Mouse (Mus musculus) left cerebral cortex, adult 9 months (tissue): Measurements from ENCODE around the gene P3h4.

Experiments used
- DNase-seq, 2 experiments: peaks; one replicate each; pipeline ENCODE4 v3.0.0; 2022; ENCODE audit warnings: low spot score in 2 of 2

Gene P3h4

DNA sequence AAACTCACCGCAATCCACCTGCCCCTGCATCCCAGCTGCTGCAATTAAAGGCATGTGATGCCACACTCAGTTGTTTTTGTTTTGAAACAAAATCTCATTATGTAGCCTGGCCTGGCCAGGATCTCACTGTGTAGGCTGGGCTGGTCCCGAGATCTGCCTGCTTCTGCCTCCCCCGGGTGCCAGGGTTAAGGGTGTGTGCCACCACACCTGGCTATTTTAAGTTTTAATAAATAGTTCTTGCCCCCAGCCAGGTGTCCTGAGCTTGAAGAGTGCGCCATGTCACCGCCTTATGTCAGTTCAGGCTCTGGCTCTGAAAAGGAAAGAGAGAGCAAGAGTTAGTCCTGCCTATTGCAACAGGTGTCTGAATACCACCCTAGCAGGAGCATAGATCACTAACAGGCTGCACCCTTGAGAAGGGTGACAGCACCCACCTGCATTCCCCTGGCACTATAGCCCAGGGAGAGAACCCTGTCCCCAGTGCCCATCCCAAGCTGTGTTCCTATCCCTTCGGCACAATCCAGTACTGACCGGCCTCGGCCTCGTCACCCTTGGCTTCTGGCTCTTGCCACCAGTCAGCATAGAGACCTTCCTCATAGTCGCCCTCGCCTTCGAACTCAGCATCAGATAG, 5.7 kb downstream of the P3h4 start:
- no peak for DNase-seq

DNA sequence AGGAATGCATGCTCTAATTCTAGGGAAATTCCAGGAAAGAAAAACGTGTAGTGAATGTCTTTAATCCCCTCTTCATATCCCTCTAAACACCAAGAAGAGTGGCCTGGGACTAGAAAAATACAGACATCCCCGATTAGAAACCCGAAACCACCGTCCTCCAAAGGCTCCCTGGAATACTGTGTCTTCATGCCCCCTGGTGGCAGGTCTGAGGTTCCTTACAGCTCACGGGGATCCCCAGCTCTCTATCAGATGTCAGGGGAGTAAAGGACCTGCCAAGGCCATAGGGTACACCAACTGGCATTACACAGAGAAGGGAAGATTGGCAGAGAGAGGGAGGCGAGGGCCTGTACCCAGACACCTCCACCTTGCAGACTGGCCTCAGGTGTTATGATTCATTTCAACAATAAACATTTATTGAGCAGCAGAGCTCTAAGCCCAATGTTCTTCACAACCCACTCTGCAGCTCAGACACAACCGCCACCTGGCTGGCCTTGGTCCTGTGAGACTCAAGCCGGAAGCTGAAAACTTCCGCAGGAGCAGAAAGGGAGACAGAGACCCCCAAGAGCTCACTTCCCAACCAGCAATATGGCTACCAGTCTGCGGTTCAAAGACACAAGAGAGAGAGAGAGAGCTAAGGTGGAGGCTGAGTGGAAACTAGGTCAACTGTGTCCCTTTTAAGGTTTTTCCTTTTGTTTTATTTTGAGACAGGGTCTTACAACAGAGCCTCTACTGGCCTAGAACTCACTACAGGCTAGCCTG, 6.4 kb downstream of the P3h4 start:
- peak in 1 of 2 experiments; percentile 74 for DNase-seq

DNA sequence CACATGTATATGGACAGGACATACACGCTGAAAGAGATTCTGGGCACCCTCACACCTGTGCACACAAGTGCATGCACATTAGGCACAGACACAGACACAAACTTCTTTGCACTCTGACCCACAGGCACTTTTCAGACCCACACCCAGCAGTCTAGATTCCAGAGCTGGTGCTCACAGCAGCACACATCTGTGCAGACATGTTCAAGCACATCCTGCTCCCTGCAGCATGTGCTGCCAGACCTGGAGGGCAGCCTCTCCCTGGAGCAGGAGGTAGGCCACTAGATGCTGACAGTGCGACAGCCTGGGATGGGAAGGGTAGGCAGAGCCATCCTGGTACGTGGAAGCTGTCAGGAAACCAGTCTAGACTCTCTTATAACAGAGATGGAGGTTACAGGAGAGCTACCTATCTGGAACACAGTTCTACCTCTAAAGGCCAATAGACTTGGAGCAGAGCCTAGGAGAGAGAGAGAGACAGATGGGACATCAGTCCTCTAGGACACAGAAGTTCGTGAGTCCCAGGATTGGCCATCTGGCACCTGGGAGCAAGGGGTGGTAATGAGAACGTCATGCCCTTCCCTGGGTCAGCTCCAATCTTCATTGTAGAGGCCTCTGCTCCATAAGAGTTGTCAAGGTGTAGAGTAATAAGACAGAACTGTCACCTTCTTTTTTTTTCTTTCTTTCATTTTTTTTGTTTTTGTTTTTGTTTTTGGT, 7.5 kb downstream of the P3h4 start:
- DNase-seq, result no peak

DNA sequence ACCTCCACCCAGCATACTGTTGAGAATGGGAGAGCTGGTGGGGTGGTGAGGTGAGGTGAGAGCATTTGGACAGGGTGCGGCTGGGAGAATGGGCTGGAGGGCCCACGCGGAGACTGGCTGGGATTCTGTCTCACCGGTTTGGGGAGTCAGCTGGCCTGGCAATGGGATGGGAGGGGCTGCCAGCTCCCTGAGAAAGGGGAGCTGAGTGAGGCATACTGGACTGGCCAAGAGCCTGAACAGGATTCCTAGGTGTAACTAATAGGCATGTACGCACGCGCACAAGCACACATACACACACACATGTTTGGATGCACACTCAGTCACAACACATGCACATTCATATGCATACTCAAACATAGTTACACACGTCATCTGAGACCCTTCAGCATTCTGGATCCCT, 8.4 kb downstream of the P3h4 start:
- DNase-seq, result no peak

DNA sequence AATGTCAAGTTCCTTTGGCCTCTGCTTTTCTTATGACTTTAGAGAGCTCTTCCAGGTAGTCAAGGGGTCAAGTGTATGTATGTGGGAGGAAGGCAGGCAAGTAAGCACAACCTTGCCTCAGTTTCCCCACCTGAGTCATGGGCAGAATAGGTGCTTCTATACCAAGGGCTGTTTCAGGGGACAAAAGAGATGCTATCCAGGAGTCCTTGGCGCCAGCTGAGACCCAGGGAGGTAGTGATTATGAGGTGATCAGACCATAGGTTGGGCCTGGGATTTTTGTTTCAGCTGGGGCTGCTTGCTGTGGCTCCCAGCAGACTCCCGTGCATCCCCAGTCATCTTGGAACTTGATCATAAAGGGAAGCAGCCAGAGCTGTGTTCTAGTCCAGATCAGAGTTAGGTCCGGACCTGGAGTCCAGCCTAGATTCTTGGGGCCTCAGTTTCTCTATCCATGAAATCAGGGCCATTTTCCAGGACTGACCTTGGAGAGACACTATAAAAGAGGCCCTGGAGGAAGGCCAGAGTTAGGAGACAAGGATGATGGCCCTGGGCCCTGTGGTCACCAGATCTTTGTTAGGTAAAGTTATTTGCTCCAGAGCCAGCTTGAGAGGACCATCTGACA, 10.1 kb downstream of the P3h4 start:
- no peak for DNase-seq

DNA sequence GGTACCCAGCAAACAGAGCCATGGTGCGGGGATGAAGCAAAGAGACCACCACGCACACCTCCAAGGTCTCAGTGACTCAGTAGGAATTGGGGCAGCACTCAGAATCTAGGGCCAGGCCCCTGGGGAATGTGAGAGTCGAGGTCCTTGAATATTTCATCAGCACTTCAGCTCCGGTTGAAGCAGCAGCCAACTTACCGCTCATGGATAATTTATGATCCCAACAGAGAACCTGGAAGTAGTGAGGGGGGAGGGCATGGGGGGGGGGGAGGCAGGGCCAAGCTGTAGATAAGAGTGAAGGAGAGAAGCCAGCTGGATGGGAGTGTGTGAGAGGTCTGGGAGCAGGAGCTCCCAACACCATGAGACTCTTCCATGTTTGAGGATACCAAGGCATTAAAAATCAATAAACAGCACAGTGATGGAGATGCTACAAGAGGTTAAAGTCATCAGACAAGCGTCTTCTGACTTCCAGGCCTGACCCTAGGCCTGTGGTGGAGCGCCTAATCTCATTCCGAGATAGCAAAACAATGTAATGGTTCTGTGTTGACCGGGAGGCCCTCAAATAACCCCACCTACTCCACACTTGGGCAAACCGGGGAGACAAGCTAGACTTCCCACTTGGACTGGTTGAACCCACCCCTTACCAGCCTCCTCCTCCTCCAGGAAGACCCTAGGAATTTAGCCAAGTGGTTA, 11.0 kb downstream of the P3h4 start:
- DNase-seq, result no peak

DNA sequence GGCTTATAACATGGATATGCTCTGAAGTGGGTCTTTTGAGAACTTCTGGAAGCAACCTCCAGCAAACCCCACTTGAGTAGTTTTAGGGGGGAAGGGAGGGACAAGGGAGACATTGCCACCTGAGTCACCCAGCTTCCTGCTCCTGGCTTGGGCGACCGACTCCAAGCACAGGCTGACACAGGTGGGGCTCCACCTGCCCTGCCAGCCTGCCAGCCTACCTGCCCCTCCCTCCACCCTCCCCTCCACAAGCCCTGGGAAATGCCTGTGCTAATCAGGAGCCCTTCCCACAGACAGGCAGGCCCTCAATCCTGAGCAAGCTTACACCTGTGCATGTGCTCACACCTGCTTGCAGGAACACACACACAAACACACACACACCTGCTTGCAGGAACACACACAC, 12.0 kb downstream of the P3h4 start:
- no peak for DNase-seq

DNA sequence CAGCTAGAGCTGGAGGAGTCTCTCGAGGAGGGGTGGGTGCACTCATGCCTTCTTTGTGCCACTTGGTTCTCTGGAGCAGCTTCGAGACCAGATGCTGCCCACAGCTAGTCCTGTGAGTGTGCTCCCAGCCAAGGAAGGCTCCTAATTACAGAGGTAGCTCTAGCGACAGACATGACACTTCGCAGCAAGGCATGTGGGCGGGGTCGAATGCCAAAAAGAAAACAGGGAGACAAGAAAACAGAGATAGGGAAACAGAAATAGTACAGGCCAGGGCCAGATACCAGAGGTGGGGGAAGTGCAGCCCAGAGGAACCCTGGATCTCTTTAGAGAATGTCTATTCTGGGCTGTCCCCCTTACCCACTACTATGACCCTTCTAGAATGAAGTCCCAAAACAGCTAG, 12.4 kb downstream of the P3h4 start:
- no peak for DNase-seq

DNA sequence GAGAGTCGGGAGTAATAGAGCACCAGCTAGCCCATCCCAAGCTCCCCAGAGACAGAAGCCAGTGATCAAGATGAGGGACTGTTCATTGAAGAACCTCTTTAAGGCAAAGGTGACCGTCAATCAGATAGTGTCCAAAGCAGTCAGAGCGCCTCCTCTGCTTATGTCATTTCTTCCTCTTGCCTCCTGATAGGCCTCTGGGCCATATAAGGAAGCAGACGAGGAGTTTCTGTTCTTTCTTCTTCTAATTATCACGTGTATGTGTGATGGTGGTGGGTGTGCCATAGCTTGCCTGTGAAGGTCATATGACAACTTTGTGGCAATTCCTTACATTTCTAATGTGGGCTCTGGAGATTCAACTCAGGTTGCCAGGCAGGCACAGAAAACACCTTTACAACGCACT, 13.8 kb downstream of the P3h4 start:
- DNase-seq, result no peak

DNA sequence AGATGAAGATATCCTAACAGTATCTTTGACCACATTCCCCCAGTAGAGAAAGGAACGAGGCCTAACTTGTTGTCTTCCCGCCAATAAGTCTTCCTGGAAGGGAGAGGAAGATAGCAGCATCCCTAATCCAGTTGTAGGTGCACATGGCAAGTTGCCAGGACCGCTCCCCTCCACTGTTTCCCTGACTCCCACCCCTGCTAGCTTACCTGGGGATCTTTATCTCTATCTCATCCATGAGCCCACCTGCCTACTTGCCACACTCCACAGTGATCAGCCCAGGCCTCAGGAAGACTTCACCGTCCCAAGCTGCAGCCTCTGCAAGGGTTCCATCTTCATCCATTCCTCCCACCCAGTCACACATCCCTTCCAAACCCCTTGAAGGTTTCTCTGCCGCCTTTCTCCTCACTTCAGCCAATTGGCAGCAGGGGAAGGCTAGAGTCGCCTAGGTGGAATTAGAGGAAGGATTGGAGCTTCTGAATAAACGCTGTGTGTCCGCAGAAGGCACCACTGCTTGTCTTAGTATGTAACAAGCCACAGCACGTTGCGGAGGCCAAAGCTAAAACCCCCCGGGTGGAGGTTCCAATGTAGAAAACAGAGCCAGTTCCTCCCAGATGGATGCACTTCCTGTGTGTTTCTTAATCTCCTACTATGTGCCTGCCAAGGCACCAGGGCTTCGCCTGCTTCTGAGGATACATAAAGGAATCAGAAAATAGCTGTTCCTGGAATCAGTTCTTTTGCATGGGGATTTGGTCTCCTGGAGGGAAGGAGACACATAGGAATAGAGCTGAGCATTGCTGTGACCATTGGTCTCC, 14.7 kb downstream of the P3h4 start:
- DNase-seq, result no peak

DNA sequence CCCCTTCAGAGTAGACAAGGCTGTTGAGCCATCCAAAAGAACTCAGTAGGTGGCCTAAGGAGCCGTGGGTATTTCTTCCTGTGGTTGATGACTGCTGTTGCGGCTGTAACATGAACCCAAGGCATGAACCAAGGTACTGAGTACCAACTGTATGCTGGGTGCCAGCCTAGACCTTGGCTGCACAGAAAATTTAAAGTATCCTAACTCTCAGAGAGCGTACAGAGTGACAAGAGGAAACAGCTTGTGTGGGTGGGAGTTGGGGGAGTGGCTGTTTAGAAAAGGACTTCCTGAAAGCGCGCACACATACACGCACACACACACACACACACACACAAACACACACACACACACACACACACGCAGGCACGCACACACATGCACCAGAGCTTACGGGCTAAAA, 15.3 kb downstream of the P3h4 start:
- DNase-seq, result no peak

DNA sequence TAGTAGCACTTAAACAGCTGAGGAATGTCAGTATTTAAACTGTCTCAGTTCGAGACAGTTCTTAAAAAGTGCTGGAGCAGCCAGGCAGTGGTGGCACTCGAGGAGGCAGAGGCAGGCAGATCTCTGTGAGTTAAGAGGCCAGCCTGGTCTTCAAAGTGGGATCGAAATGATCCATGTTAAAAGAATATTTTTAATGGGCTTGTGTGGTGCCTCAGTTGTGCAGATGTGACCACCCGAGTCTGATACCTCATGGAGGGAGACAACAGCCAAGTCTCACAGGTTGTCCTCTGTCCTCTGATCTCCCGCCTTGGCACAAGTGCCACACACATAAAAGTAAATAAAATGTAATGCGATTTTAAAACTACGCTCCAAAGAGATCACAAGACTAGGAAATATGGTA, 16.1 kb downstream of the P3h4 start:
- no peak for DNase-seq

DNA sequence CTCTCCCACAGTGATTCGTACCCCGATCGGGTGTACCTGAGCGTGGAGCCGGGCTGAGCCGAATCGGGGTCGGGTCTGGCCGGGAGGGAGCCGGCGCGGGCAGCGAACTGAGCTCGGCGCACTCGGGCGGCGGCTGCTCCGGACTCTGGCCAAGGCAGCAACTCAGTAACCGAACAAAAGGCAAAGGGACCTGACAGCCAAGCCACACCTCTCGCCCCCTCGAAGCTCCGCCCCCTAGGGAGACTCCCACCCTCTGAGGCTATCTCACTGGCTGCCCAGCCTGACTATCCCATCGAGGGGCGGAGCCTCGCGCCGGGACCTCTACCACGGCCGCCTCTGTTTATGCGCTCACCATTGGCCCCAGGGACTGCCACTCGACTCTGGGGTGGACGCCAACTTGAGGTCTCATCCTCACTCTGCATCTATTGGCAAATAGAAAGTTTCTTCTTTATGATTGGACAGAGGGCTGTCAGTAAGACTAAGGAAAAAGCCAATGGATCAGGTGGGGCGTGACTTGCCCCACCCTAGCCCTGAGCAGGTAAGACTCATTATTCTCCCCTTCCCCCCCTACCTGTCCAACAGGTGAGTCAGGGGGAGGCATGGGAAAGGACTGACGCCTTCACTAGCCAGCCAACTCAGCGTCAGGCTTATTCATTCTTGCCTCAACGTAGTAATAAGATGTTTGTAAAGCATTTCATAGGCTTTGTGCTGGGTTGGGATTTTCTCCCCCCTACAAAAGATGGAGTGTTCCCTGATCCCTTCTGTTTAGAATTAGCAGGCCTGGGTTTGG, 16.8 kb downstream of the P3h4 start, which contains the start of gene Jup:
Jup (minus strand) TSS at position 164 of the 790 bp plus-strand sequence.
- peak; percentile 99 to 100 for DNase-seq

DNA sequence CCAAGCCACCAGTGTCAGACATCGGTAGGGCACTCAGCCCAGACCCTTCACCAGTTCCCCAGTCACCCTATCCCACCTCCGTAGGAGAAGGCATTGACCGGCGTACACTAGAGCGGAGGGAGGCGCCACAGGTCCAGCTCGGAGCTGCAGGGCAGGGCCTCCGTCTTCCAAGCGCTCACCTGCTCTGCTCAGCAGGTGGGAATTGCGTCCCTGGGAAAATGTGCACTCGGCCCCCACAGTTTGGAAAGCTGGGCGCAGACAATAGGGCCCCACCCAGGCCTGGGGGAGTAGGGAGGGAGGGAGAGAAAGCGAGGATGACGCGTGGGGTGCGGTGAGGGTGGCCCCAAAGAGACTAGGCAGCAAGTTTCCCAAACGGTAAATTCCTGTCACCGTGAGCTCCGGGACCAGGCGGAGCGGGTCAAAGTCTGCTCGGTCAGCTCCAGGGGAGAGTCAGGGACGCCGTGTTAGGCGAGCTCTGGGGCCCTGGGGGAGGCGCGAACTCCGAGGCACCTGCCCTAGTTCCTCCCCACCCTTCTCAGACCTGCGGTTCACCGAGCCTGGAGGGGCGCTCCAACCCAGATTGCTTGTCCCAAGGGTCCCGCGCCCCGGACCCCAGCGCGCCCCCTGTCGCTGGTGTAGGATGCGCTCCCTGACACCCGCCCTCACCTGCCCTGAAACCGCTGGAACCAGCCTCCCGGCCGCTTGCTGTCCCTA, 17.6 kb downstream of the P3h4 start:
- no peak for DNase-seq

DNA sequence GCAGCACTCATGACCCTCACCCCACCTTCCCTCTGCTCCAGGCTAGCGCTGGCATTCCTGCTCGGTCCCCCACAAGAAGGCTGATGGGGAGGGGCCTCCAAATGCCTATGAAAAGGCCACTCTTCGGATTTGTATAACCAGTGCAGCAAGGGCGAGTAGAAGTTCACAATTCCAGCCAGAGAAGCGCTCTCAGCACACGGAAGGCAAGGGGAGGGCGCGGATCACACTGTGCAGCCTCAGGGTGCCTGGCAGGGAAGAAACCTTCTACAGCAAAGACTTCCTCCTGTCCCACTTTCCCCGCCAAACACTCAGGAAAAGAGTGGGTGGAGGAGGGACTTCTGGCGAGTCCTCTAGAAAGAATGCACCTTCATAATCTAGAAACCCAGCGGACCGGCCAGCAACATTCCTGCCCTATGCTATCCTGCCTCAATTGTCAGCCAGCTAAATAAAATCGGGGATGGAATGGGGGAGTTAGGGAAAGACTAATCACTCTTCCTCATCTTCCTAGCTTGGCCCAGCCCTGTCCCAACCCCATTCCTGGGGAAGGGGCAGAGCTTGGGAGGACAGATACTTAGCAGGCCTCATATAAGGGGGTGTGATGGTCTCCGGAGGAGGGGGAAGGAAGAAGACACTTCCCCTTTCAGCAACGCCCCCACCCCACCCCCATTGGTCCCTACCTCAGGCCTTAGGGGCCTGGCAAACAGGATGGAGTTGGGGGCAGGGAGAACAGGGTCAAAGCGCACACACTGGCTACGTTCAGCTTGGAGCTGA, 18.6 kb downstream of the P3h4 start:
- DNase-seq, result peak in 1 of 2 experiments; percentile 29

DNA sequence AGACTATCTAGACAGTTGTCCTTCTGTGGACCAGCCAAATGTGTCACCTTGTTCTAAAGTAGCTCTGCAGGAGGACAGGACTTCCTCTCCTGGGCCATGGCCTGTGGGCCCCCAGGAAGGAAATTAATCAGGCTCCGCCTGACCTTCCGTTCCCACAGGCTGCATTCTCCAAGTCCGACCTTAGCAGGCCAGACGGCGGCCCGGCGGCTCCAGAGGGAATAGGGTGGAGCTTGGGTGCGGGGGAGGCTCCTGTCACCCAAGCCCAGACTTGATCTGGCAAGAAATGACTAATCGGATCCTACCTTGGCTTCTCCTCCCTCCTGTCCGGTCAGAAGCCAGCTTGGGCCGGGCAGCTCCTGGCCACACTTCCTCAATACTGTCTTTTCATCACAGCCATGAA, 19.4 kb downstream of the P3h4 start:
- no peak for DNase-seq

DNA sequence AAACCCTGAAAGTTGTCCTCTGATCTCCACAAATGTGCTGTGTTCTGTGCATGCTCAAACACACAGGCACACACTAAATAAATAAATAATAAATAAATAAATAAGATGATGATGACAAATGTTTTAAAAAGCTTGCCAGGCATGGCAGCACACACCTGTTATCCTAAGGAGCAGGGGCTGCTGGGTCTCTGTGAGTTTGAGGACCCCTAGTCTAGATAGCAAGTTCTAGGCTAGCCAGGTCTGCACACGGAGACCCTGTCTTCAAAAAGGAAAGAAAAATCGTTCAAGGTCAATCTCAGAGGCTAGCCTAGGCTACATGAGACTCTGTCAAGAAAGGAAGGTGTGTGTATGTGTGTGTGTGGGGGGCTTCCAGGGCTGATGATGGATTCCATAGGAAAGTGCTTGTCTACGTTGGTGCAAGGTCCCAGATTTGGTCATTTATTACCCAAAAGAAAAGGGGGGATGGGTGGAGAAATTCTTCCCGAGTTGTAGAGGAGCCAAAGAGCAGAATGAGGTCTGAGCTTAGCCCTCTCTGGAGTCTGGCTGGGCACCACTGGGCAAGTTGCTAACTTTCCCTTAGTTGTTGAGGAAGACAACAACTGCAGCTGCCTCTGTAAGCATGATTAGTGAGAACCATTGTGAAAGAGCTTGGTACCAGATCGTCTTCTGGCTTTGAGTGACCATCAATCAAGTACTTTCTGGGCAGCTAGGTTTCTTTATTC, 20.1 kb downstream of the P3h4 start:
- no peak for DNase-seq

DNA sequence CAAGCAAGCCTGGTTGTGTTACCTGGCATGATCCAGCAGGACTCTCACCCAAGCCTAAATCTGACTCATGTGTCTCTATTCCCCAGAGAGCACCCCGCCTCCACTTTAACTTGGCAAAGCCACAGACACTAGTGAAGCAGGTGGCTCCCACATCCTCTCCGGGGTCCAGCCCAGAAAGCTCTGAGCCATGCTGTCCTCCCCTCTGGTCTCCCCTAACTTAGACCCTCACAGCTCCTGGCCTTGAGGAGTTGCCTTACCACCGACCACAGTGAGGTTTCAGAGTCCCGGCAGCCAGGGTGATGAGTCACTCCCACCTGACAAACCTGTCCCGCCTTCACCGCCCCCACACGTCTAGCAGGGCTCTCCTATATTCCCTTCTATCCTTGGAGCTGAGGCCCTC, 20.9 kb downstream of the P3h4 start:
- DNase-seq, result no peak
